Mouse (Mus musculus) ES-Bruce4 (cell line): ENCODE measurements around the gene Rara. TPM values are rescaled to one million over a fixed set of nuclear protein-coding genes. Genes with fewer than 3 reads are reported as not detected.

ENCODE experiments used
- H3K27ac ChIP-seq: 2 replicates; pipeline ENCODE4 v1.5.1; 2012; ENCODE audit warnings: low read length, inconsistent platforms; ENCODE audit not compliant: insufficient read depth
- H3K27me3 ChIP-seq: 2 replicates; pipeline ENCODE4 v1.6.1; 2012; ENCODE audit warnings: mild to moderate bottlenecking, low read length, inconsistent platforms; ENCODE audit not compliant: control insufficient read depth, poor library complexity, insufficient read depth, severe bottlenecking
- H3K36me3 ChIP-seq: 2 replicates; pipeline ENCODE4 v1.6.1; 2012; ENCODE audit warnings: inconsistent platforms, mild to moderate bottlenecking, low read length, moderate library complexity; ENCODE audit not compliant: control insufficient read depth, poor library complexity, insufficient read depth, severe bottlenecking
- H3K4me1 ChIP-seq: one replicate; pipeline ENCODE4 v1.8.1; 2011; ENCODE audit warnings: low read length; ENCODE audit not compliant: control insufficient read depth, insufficient read depth
- H3K4me3 ChIP-seq: 2 replicates; pipeline ENCODE4 v1.5.1; 2011; ENCODE audit warnings: low read depth, mild to moderate bottlenecking, low read length
- H3K9ac ChIP-seq: 2 replicates; pipeline ENCODE4 v1.6.1; 2012; ENCODE audit warnings: low read depth, mild to moderate bottlenecking, inconsistent platforms; ENCODE audit not compliant: poor library complexity, severe bottlenecking
- H3K9me3 ChIP-seq: replicated peaks from 2 replicates; pipeline ENCODE4 v1.6.1; 2012; ENCODE audit warnings: mild to moderate bottlenecking, low read length, inconsistent platforms; ENCODE audit not compliant: control insufficient read depth, poor library complexity, insufficient read depth, severe bottlenecking
- CTCF ChIP-seq: IDR thresholded peaks from one replicate; pipeline ENCODE4 v1.8.1; 2011; ENCODE audit warnings: low read depth, low read length
- EP300 ChIP-seq: IDR thresholded peaks from 2 replicates; pipeline ENCODE4 v1.6.1; 2011; ENCODE audit warnings: low read depth, low read length; ENCODE audit not compliant: insufficient read depth
- POLR2A ChIP-seq: IDR thresholded peaks from one replicate; pipeline ENCODE4 v1.8.1; 2011; ENCODE audit warnings: low read length; ENCODE audit not compliant: insufficient read depth
- polyA plus RNA-seq: library from polyadenylated mRNA; stranded (reverse); fragments of >200 nt; gene quantifications from 2 replicates; pipeline ENCODE4 v1.2.4, GENCODE M21; 2011; ENCODE audit warnings: low read depth; ENCODE audit not compliant: missing spikeins, insufficient read depth, insufficient read length

Rara gene
- polyA plus RNA-seq, 1 experiment: 23.7 TPM

GRCm38 (mm10) chr11:98960313-98960906 is 32.8 kb downstream of the Rara start:
- H3K4me3 ChIP-seq: peak overlapping the region; percentile 96
- H3K27me3 ChIP-seq: no peaks in the 10 kb centered on the region
- H3K9me3 ChIP-seq: no peaks in the 10 kb centered on the region
- H3K9ac ChIP-seq: peak overlapping the region; percentile 90
- H3K36me3 ChIP-seq: no peaks in the 10 kb centered on the region
- peak overlapping the region; percentile 76 for H3K27ac ChIP-seq
- TF ChIP-seq POLR2A (no peak), EP300 (no peak), CTCF (no peak)
- peaks cover 4% of the 10 kb centered on the region for H3K4me1 ChIP-seq

GRCm38 (mm10) chr11:98961051-98961592 is 33.5 kb downstream of the Rara start:
- Histone ChIP-seq H3K9me3 (no peaks in the 10 kb centered on the region), H3K4me1 (peaks cover 4% of the 10 kb centered on the region), H3K36me3 (no peaks in the 10 kb centered on the region), H3K4me3 (peak overlapping the region; percentile 89), H3K9ac (peak overlapping the region; percentile 90), H3K27me3 (no peaks in the 10 kb centered on the region), H3K27ac (peak overlapping the region; percentile 39; the same call in 1 of the 2 replicates)
- TF ChIP-seq CTCF (no peak), POLR2A (no peak), EP300 (no peak)

GRCm38 (mm10) chr11:98961766-98962165 is 34.1 kb downstream of the Rara start:
- Histone ChIP-seq H3K4me1 (peaks cover 5% of the 10 kb centered on the region), H3K27me3 (no peaks in the 10 kb centered on the region), H3K9ac (peak overlapping the region; percentile 90), H3K9me3 (no peaks in the 10 kb centered on the region), H3K4me3 (peak overlapping the region; percentile 89), H3K27ac (peak overlapping the region; percentile 2; the same call in 1 of the 2 replicates), H3K36me3 (peaks cover 2% of the 10 kb centered on the region)
- TF ChIP-seq EP300 (no peak), POLR2A (no peak), CTCF (no peak)

- H3K27ac ChIP-seq: peak overlapping the region; percentile 80
- no peaks in the 10 kb centered on the region for H3K27me3 ChIP-seq
- TF ChIP-seq CTCF: no peak
- no peak for TF ChIP-seq POLR2A
- TF ChIP-seq EP300: peak; percentile 93
- peaks cover 10% of the 10 kb centered on the region for H3K4me1 ChIP-seq
- H3K4me3 ChIP-seq: peak overlapping the region; percentile 66
- H3K9ac ChIP-seq: peak overlapping the region; percentile 90
- H3K36me3 ChIP-seq: peaks cover 5% of the 10 kb centered on the region
- no peaks in the 10 kb centered on the region for H3K9me3 ChIP-seq
These were observed 34.9 kb downstream of the Rara start for GRCm38 (mm10) chr11:98962421-98963095.

- TF ChIP-seq EP300 (peak; percentile 55; the same call in 1 of the 2 replicates), CTCF (no peak)
- H3K9me3 ChIP-seq: no peaks in the 10 kb centered on the region
- H3K4me3 ChIP-seq: peak overlapping the region; percentile 66
- peak overlapping the region; percentile 80 for H3K27ac ChIP-seq
- no peaks in the 10 kb centered on the region for H3K27me3 ChIP-seq
- peak overlapping the region; percentile 73 for H3K9ac ChIP-seq
- H3K36me3 ChIP-seq: peaks cover 11% of the 10 kb centered on the region
- H3K4me1 ChIP-seq: peaks cover 10% of the 10 kb centered on the region
These were observed 35.8 kb downstream of the Rara start for GRCm38 (mm10) chr11:98963191-98964021.
